Mouse (Mus musculus) liver, embryonic 14.5 days (tissue): ENCODE results near the gene Ldhb. TPM values are rescaled to one million over a fixed set of nuclear protein-coding genes. Genes with fewer than 3 reads are reported as not detected.

Experiments used
- ATAC-seq: fragments of 200-750 bp; cut with Nextera tagmentation; 2 replicates; pipeline ENCODE4 v1.8.0; 2017; ENCODE audit warnings: moderate number of reproducible peaks, mild to moderate bottlenecking, moderate library complexity; ENCODE audit not compliant: insufficient read depth
- DNase-seq, 3 experiments: peaks; one replicate each; pipeline ENCODE4 v3.0.0-alpha.2; 2012 to 2013; ENCODE audit warnings: low read depth in 3 of 3, low spot score in 3 of 3
- H3K27ac ChIP-seq: fragments of 300-500 bp; sonication (generic); 2 replicates; pipeline ENCODE4 v1.5.1; 2014; ENCODE audit warnings: moderate library complexity, mild to moderate bottlenecking, control low read depth, inconsistent platforms
- H3K27me3 ChIP-seq: fragments of 300-500 bp; sonication (generic); 2 replicates; pipeline ENCODE4 v1.6.1; 2014; ENCODE audit warnings: mild to moderate bottlenecking, low read length, moderate library complexity; ENCODE audit not compliant: control insufficient read depth, insufficient read depth
- H3K36me3 ChIP-seq: fragments of 300-500 bp; sonication (generic); replicated peaks from 2 replicates; pipeline ENCODE4 v1.6.1; 2014; ENCODE audit warnings: low read depth; ENCODE audit not compliant: control insufficient read depth, insufficient read depth
- H3K4me1 ChIP-seq, 2 experiments: fragments of 200-500 bp in 1 of 2; fragments of 300-500 bp in 1 of 2; sonication (generic) in 1 of 2; replicated peaks; 2 replicates each; pipeline ENCODE4 v1.6.1; 2012 to 2014; ENCODE audit warnings: antibody characterized with exemption in 1 of 2, inconsistent platforms in 1 of 2, low read length in 1 of 2; ENCODE audit not compliant: control insufficient read depth in 2 of 2, insufficient read depth in 2 of 2
- H3K4me2 ChIP-seq: fragments of 300-500 bp; sonication (generic); 2 replicates; pipeline ENCODE4 v1.6.1; 2014; ENCODE audit warnings: low read depth, mild to moderate bottlenecking, control low read depth, moderate library complexity
- H3K4me3 ChIP-seq, 2 experiments: fragments of 200-500 bp in 1 of 2; fragments of 300-500 bp in 1 of 2; sonication (generic) in 1 of 2; 2 replicates each; pipeline ENCODE4 v1.5.1; 2012 to 2014; ENCODE audit warnings: low read depth in 2 of 2, low read length in 2 of 2, mild to moderate bottlenecking in 2 of 2, control low read depth in 1 of 2, inconsistent platforms in 1 of 2, moderate library complexity in 1 of 2; ENCODE audit not compliant: insufficient read depth in 1 of 2
- H3K9ac ChIP-seq: fragments of 300-500 bp; sonication (generic); replicated peaks from 2 replicates; pipeline ENCODE4 v1.6.1; 2014; ENCODE audit warnings: mild to moderate bottlenecking, control low read depth, moderate library complexity
- H3K9me3 ChIP-seq: fragments of 300-500 bp; sonication (generic); 2 replicates; pipeline ENCODE4 v1.6.1; 2016; ENCODE audit warnings: low read length, mixed read lengths; ENCODE audit not compliant: control insufficient read depth
- CTCF ChIP-seq: IDR thresholded peaks from 2 replicates; pipeline ENCODE4 v1.5.1; 2016; ENCODE audit warnings: antibody characterized with exemption, low read depth, control low read depth
- EP300 ChIP-seq: IDR thresholded peaks from 2 replicates; pipeline ENCODE4 v1.6.1; 2016; ENCODE audit warnings: antibody characterized with exemption, low read depth
- WGBS: fragments of 180-500 bp; shearing (Covaris S2); extraction: QIAGEN DNeasy Blood & Tissue Kit; methylation state at CpG from one replicate; pipeline ENCODE4 v1.1.7; 2014; ENCODE audit not compliant: insufficient replicate concordance; 5-methylcytosine and 5-hydroxymethylcytosine counted together
- polyA plus RNA-seq, 2 experiments: library from polyadenylated mRNA; depleted of rRNA in 1 of 2; stranded (reverse) in 1 of 2; unstranded in 1 of 2; fragments of >200 nt; fragmentation: Nextera tagmentation in 1 of 2; extraction: Ambion mirVana in 1 of 2; gene quantifications; 2 replicates each; pipeline versions ENCODE4 v1.2.1 to v1.2.3; 2012 to 2014

Ldhb gene
- polyA plus RNA-seq, 2 experiments, result 16.0 to 20.8 TPM

- 74% methylated on average over 9 of the region's 9 CpGs for WGBS
- Histone ChIP-seq H3K4me3 (no peak overlapping the region), H3K4me1 (no peaks in the 10 kb centered on the region; a peak in 1 of 4 replicates), H3K27me3 (no peaks in the 10 kb centered on the region), H3K4me2 (no peak overlapping the region), H3K27ac (no peak overlapping the region), H3K36me3 (no peaks in the 10 kb centered on the region), H3K9ac (no peak overlapping the region), H3K9me3 (no peaks in the 10 kb centered on the region)
- DNase-seq (no peak), ATAC-seq (no peak)
- TF ChIP-seq EP300 (no peak), CTCF (no peak)
These were observed 20.1 kb downstream of the Ldhb start for GRCm38 (mm10) chr6:142487638-142488037.

GRCm38 (mm10) chr6:142485478-142486123, 22.2 kb downstream of the Ldhb start:
- TF ChIP-seq CTCF (no peak), EP300 (no peak)
- no peak for ATAC-seq
- Histone ChIP-seq H3K36me3 (no peaks in the 10 kb centered on the region), H3K4me3 (no peak overlapping the region), H3K4me1 (no peaks in the 10 kb centered on the region; a peak in 1 of 4 replicates), H3K27ac (no peak overlapping the region), H3K9ac (no peak overlapping the region), H3K27me3 (no peaks in the 10 kb centered on the region), H3K9me3 (no peaks in the 10 kb centered on the region), H3K4me2 (no peak overlapping the region)
- DNase-seq, result no peak
- 61% methylated on average over 4 of the region's 4 CpGs for WGBS

- no peak overlapping the region for H3K4me3 ChIP-seq
- no peaks in the 10 kb centered on the region for H3K9me3 ChIP-seq
- no peak for ATAC-seq
- no peaks in the 10 kb centered on the region for H3K27me3 ChIP-seq
- H3K4me1 ChIP-seq, result no peaks in the 10 kb centered on the region
- TF ChIP-seq CTCF (peak; percentile 30), EP300 (no peak)
- no peak overlapping the region for H3K9ac ChIP-seq
- 59% methylated on average over 7 of the region's 7 CpGs for WGBS
- no peak for DNase-seq
- no peak overlapping the region for H3K4me2 ChIP-seq
- no peaks in the 10 kb centered on the region for H3K36me3 ChIP-seq
- no peak overlapping the region for H3K27ac ChIP-seq
These were observed 30.5 kb downstream of the Ldhb start for GRCm38 (mm10) chr6:142477239-142477638.

- H3K4me2 ChIP-seq, result peak within 1 kb of the TSS; percentile 31
- H3K9ac ChIP-seq, result peak within 1 kb of the TSS; percentile 13
- no peak for DNase-seq
- peak within 1 kb of the TSS; percentile 42 to 52 for H3K4me3 ChIP-seq
- H3K27ac ChIP-seq, result no peak within 1 kb of the TSS
- no peaks in the 10 kb centered on the region for H3K27me3 ChIP-seq
- no peaks in the 10 kb centered on the region for H3K36me3 ChIP-seq
- no peaks in the 10 kb centered on the region for H3K9me3 ChIP-seq
- 0 out of 4 replicates have a peak, but pooled peaks cover 0 to 2% of the 10 kb centered on the region in 2 experiments for H3K4me1 ChIP-seq
- no peak for TF ChIP-seq EP300
- no peak for TF ChIP-seq CTCF
- ATAC-seq, result peak; percentile 32; the same call in 1 of the 2 replicates
- 45% methylated on average over 4 of the region's 4 CpGs for WGBS
These were observed 35.0 kb downstream of the Ldhb start, which contains the start of gene Gys2 for GRCm38 (mm10) chr6:142472801-142473203. TSS of gene Gys2 (minus strand) at chr6:142473109.

GRCm38 (mm10) chr6:142471141-142471540, 36.6 kb downstream of the Ldhb start:
- WGBS, result 69% methylated on average over 8 of the region's 8 CpGs
- no peak for TF ChIP-seq EP300
- TF ChIP-seq CTCF, result no peak
- H3K4me2 ChIP-seq, result peak overlapping the region; percentile 40

More at GRCm38 (mm10) chr6:142471141-142471540, 36.6 kb downstream of the Ldhb start:
- no peak for DNase-seq
- H3K27ac ChIP-seq, result no peak overlapping the region
- ATAC-seq, result peak; percentile 59; the same call in 1 of the 2 replicates
- H3K27me3 ChIP-seq, result no peaks in the 10 kb centered on the region
- H3K9me3 ChIP-seq, result no peaks in the 10 kb centered on the region
- no peaks in the 10 kb centered on the region for H3K36me3 ChIP-seq
- 0 out of 4 replicates have a peak, but pooled peaks cover 0 to 2% of the 10 kb centered on the region in 2 experiments for H3K4me1 ChIP-seq
- peak overlapping the region in 1 of 2 experiments; percentile 13; a peak in 1 of 4 replicates for H3K4me3 ChIP-seq
- no peak overlapping the region for H3K9ac ChIP-seq
